Mouse (Mus musculus) cerebral cortex, adult 2 months (tissue): ENCODE measurements around the gene Mmp11.

Experiments
- WGBS: fragments of 180-500 bp; shearing (Covaris S2); methylation state at CpG from one replicate; pipeline ENCODE4 v1.1.7; 2018; 5-methylcytosine and 5-hydroxymethylcytosine counted together

The Mmp11 gene

GRCm38 (mm10) chr10:75896208-75896607 lies 40.1 kb downstream of the Mmp11 start:
- WGBS = 36% methylated on average over 1 of the region's 1 CpGs

- WGBS = 69% methylated on average over 5 of the region's 5 CpGs
These were observed 40.6 kb downstream of the Mmp11 start for GRCm38 (mm10) chr10:75895730-75896129.

DNA sequence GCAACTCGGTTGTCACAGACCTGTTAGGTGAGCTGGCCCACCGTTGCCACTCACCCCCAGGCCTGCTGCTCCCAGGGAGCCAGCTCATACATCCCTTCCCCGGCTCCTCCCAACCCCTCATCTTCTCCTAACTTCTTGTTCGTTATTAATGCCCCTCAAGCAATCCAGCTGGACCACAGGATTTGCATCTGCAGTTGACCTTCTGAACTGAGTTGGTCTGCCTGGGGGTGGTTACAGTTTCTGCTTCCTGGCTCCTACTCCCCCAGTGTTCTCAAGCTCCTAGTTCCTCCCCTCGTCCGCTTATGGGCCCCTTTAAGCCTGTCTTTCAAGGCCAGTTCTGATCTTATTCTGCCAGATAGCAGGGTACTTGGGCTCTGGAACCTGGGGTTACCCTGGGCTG lies 41.7 kb downstream of the Mmp11 start:
- WGBS = 82% methylated on average over 6 of the region's 6 CpGs

GRCm38 (mm10) chr10:75893089-75893750 lies 43.1 kb downstream of the Mmp11 start, which contains the start of gene Derl3:
Gene Derl3, plus strand, starts transcription at chr10:75893413.
- WGBS = 3% methylated on average over 49 of the region's 51 CpGs

DNA sequence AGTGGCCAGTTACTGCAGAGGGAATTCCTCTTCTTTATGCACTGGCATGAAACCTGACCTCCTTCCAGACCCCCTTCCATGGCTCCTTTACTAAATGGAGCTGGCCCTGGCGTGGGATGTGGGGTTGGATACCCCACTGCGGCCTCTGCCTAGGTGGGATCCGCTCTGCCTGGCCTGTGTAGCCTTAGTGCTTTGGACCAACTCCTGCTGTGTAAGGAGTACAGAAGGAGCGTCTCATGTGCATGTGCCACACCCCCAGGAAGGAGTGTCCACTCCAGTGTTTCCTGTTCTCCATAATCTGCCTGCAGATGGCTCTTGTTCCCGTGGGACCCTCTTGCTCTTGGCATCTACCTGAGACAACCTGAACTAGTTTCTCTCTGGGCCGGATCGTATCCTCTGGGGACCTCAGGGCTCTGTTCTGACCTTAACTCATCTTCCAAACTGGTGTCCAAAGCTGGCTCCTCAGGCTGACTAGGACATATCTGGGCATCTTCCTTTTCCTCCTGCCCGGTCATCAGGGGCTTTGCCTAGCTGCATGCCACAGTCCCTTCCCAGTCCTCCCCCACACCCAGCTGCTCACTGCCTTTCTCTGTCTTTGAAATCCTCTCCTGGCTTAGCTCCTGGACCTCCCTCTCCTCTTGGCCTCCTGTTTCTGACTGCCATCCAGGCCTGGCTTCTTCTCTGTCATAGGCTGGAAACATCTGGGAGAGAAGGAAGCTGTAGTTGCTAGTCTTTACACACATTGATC lies 46.7 kb downstream of the Mmp11 start:
- 55% methylated on average over 8 of the region's 8 CpGs for WGBS

GRCm38 (mm10) chr10:75887504-75887903 lies 48.8 kb downstream of the Mmp11 start:
- 85% methylated on average over 5 of the region's 5 CpGs for WGBS

DNA sequence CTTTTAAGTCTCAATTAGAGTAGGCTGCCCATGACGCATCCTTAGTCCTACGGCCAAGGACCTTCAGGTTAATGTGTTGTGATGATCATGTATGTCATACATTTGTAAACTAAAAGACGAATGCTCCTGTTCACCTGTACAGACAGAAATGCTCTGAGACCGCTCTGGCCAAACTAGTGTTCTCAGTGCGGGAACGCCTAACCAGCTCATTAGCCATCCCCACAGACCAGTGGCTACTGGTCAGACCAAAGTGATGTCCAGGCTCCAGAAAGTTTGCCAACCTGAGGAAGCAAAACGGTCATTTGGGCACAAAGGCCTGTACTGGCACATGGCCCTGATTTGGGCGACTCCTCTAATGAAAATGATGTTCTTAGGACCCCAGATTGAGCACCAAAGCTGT lies 51.6 kb downstream of the Mmp11 start:
- 97% methylated on average over 8 of the region's 8 CpGs for WGBS

- WGBS = 5% methylated on average over 10 of the region's 10 CpGs
These were observed 53.1 kb downstream of the Mmp11 start for GRCm38 (mm10) chr10:75883232-75883552.

DNA sequence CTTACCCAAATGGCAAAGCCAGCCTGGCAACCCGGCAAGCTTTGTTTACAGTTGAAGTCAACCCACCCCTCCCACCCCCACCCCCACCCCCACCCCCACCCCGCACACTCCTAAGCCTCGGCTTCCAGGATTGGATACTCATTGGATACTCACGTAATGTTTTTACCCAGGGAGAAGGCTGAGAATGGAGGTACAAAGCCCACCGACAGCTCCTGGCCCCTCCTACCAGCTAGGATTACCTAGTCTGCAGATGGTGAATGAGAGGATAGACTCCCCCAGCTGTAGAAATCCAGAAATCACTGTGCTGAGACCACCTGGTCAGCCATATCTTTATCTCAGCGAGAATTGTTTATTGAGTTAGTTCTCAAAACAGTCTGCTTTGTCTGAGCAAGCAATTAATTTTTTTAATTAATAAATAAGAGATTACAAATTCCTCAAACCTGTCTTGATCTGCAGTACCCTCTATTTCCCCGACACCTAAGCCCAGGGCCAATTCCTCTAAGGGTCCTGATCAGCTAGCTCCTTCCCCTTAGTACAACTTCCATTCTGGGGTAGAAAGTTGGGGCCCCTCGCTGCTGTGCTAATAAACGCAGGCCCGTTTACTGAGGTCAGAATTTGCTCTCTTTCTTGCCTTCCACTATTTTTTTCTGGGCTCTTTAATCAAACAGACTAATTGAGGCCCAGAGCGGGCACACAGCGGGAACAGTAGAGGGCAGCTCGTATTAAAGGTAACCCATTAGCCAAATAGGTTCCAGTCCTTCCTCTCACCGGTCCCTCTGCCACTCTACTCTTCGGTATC lies 53.7 kb downstream of the Mmp11 start:
- 37% methylated on average over 15 of the region's 15 CpGs for WGBS

GRCm38 (mm10) chr10:75881578-75882432 lies 54.5 kb downstream of the Mmp11 start:
- WGBS = 52% methylated on average over 20 of the region's 20 CpGs

DNA sequence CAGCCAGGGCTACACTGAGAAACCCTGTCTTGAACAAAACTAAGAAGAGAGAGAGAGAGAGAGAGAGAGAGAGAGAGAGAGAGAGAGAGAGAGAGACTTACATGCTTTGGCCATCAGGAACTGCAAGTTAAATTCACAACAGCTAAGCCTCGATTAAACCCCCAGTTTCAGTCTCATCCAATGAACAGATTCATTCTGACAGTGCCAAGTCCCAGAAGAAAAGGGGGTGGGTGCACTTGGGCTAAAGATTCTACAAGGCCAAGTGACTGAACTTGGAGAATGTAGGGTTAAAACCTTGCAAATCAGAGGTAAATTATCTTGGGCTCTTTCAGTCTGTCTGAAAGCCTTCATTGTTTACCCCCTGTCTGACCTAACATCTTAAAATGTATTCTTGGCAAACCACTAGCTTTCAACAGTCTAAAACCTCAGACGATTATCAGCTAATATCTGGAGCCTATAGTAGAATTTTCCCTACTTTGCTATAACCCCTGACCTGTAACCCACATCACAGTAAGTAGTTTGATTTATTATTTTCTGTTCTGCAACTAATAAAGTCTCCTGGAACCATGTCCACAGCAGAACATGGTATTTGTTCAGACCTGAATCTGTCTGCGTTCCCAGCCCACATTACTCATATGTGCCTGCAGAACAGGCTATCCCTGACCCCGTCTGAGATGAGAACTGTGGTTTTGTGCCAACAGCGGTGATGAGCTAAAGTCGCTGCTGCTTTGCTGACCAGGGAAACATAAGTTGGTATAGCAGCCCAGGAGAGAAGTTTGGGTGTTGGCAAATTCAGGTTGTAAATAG lies 55.3 kb downstream of the Mmp11 start:
- WGBS = 62% methylated on average over 6 of the region's 6 CpGs

DNA sequence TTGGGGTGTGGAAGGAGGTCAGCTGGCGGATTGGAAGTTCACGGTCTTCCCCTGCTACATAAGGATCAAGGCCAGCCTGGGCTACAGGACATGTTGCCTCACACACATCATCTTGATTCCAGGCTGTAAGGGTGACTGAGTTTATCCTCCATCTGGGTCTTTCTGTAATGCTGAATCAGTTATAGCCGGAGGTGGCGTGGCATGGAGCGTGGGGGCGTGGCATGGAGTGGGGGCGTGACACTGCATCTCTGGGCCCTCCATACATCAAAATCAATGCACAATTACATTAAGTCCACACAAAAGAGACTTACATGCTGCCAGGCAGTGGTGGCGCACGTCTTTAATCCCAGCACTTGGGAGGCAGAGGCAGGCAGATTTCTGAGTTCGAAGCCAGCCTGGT lies 55.9 kb downstream of the Mmp11 start:
- 92% methylated on average over 10 of the region's 10 CpGs for WGBS

DNA sequence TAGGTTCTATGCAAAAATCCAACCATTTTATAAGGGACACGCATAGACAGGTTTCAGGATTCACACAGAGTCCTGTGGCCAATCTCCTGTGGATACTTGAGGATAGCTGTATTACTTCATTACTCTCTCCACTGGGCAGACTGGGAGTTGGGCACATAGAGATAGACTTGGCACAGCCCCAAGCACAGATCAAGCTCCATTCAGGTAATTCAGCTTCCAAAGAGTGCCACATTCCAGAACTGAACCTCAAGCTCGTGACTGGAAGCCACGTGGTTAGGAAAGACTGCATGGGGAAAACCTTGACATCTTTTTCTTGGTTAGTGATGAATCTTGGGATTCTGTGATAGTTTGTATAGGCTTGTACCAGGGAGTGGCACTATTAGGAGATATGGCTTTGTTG lies 57.5 kb downstream of the Mmp11 start:
- 87% methylated on average over 3 of the region's 3 CpGs for WGBS

- WGBS = 17% methylated on average over 10 of the region's 10 CpGs
These were observed 62.6 kb downstream of the Mmp11 start for GRCm38 (mm10) chr10:75873543-75874170.
